Mouse (Mus musculus): ENCODE data around the gene Hacl1.
A peak's percentile ranks its signal among the peaks of the same experiment; 100 is the strongest.

The Hacl1 gene

GRCm38 (mm10) chr14:31662555-31663211 lies 21.6 kb upstream of the Hacl1 start:
- no peak for DNase-seq (ENCODE audit: extremely low read depth, low read depth)

- DNase-seq (ENCODE audit: extremely low read depth, low read depth), result no peak
Measured at GRCm38 (mm10) chr14:31661671-31662554, 20.8 kb upstream of the Hacl1 start.

GRCm38 (mm10) chr14:31660312-31661093 lies 19.4 kb upstream of the Hacl1 start:
- no peak for DNase-seq (ENCODE audit: extremely low read depth, low read depth)

DNA sequence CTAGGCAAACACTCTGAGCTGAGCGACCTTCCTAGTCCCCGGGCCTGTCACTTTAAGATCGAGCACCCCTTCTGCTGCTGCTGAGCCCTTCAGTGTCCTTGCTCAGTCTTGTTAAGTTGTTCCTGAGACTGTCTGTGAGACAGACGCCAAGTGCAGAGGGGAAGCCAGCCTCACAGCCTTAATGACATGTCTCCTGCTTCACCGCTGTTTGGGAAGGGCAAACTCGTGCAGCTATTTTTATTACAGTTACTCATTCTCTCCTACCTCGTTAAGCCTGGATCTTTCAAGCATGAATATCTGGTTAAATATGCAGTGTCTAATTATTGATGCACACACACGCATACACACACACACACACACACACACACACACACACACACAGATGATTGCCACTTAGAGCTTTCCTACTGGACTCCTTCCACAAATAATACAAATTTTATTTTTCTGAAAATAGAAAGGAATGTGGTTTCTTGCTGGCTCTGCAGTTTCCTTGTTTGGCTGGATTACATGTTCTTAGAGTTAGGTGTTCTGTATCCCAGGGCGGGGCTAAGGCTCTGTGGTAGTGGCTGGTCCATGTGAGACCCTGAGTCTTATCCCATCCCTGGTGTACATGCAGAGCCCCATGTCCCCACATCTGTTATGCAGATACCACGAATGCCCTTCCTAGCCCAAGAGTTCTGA lies 18.6 kb upstream of the Hacl1 start:
- no peak for DNase-seq (ENCODE audit: extremely low read depth, low read depth)

DNA sequence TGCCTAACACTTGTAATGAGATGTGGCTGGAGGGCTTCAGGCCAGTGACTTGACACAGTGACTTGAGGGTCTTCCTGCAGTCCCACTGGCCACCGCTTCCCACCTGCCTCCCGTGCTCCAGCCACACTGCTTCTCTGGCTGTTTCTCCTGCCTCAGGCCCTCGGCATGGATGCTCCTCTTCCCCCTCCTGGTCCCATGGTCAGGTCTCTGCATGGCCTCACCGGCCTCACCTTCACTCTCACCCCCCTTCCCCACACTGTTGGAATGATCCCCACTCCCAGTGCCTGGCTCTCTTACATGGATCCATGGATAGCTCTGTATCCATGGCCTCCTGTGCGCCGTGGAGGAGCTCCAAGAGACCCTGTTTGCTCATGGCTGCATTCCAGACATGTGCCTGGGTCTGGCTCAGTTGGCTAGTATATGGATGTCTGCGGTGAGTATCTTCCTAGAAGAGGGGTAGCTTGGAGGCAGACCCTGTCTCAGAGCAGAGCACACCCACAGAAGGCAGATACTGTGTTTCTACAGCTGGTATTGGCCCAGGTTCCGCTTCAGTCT lies 17.1 kb upstream of the Hacl1 start:
- DNase-seq (ENCODE audit: extremely low read depth, low read depth), result no peak

DNA sequence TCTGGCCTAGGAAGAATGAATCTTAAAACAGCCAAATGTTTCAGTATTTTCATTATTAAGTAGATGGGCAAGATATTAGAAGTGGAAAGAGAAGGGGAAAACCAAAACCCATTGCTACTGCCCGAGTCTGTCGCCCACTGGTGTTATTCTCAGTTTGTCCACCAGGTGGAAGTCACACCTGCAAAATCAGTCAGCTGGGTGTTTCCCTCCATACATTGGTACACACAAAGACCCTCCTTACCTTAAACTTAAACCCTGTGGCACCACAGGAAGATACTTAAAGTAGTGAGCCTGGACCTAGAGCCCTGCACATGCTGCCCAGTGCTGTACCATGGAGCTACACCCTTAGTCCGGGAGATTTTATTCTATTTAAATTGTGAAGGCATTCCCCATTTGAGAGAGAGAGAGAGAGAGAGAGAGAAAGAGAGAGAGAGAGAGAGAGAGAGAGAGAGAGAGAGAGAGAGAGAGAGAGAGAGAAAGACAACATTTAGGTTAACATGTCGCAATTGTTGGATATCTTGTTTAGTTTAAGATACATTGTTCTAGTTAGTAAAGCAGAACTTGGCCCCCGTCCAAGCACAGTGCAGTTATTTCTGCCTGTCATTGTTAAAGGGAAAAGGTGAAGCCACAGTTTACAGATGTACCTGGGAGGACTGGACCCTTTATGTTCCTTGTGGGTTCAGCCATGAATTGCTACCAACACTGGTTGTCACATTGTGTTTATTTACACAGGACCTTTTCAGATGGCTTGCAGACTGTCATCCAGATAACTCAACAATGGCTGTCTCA lies 16.0 kb upstream of the Hacl1 start:
- peak; percentile 66 for DNase-seq (ENCODE audit: extremely low read depth, low read depth)

- no peak for DNase-seq (ENCODE audit: extremely low read depth, low read depth)
Measured at GRCm38 (mm10) chr14:31656386-31656785, 15.3 kb upstream of the Hacl1 start.

- no peak for DNase-seq (ENCODE audit: extremely low read depth, low read depth)
Measured at GRCm38 (mm10) chr14:31655406-31655805, 14.3 kb upstream of the Hacl1 start.

DNA sequence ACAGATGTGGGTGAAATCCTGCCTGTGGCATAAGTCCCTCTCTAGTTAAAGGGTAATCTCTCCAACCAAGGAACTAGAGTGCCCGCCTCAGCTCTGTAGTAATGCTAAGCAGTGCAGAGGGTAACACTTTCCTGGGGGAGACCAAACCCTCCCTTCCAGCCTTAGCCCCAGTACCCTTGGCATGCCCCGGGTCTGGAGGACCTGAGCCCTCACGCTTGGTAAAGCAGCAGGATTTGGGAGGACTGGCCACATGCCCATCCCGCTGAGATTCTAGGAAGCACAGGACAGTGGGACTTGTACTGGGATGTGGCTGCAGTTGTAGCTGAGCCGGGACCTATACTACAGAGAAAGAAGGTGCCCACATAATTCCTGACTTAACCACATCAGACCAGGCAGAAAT lies 13.7 kb upstream of the Hacl1 start:
- no peak for DNase-seq (ENCODE audit: extremely low read depth, low read depth)

- DNase-seq (ENCODE audit: extremely low read depth, low read depth), result peak; percentile 95
Measured at GRCm38 (mm10) chr14:31653101-31653875, 12.2 kb upstream of the Hacl1 start.

DNA sequence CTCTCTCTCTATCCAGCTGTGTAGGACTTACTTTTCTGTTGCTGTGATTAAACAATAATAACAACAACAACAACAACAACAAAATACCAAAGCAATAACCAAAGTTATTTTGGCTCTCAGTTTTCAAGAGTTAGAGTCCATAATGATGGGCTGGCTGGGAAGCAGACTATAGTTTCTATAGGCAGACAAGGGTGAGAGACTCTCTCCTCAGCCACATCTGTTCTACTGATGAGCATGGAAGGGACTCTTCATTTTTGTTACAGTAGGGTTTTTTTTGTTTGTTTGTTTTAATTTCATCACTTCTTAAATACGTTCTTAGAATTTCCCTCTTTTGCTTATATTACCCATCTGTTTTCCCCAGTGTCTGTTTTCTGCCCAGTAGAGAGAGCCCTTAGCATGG lies 11.5 kb upstream of the Hacl1 start:
- no peak for DNase-seq (ENCODE audit: extremely low read depth, low read depth)

DNA sequence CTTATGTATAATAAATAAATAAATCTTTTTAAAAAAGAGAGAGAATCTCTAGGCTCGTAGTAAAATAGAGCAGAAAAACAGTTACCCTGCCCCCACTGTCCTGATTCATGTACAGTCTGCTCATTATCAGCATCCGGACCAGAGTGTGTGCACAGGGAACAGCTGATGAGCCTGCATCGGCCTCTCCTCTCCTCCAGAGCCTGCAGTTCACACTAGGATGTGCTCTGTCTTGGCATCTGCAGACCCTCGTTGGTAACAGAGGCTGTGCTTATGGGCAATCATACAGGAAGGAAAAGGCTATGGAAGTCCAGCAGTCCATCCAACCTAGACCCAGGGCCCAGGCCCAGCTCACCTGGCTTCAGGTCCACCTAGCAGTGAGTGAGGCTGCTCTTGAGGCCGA lies 11.0 kb upstream of the Hacl1 start:
- no peak for DNase-seq (ENCODE audit: extremely low read depth, low read depth)

GRCm38 (mm10) chr14:31651206-31651605 lies 10.1 kb upstream of the Hacl1 start:
- DNase-seq (ENCODE audit: extremely low read depth, low read depth), result no peak

DNA sequence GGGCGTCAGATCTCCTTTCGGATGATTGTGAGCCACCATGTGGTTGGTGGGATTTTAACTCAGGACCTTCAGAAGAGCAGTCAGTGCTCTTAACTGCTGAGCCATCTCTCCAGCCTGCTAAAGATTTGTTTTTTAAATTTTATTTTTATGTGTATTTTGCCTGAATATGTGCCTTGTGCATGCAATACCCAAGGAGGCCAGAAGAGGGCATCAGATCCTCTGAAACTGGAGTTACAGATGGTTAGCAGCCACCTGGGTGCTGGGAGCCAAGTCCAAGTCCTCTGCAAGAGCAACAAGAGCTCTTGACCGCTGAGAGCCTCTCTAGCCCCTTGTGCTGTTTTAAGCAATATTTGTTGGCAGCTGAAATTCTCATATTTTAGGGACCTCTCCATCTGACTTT lies 9.3 kb upstream of the Hacl1 start:
- no peak for DNase-seq (ENCODE audit: extremely low read depth, low read depth)

GRCm38 (mm10) chr14:31647991-31648390 lies 6.9 kb upstream of the Hacl1 start:
- DNase-seq (ENCODE audit: extremely low read depth, low read depth), result no peak

DNA sequence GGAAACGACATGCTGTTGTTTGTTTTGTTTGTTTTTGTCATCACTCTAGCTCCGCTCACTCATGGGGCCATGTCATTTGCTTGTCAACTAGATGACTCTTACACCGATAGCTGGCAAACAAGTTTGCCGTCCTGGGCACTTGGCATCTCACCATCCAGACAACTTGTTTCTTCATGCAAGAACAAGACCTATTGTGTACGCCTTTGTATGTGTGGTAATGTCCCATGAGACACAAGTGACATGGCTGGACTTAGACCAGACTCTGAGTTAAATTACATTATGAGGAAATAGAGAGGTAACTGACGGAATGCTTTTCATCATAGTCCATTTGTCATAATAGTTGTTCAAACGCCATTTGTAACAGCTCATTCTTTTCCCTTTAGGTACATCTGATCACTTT lies 4.8 kb upstream of the Hacl1 start:
- no peak for DNase-seq (ENCODE audit: extremely low read depth, low read depth)

DNA sequence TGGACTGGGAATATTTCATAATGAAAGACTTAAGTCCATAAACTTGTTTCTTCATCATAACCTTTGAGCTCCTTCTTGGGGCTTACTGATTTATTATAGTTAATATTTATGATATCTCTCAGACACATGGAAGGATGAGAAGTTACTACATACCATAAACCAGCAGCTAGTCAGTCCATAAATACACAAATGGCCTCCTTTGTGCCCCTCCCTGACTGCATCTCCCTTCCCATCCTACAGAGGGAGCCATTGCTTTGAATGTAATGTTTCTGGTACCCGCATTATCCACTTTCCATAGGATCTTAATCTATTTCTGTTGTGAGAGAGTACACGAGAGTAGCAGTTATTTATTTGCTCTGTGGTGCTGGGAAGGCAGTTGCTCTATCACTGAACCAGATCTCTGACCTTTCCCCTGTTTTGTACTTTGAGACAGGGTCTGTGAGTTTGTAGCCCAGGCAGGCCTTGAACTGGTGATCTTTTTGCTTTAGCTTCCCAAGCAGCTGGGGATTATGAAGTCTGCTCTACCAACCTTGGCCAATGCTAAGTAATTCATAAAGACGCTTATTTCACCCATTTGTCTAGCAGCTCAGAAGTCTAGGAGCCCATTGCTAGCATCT lies 4.0 kb upstream of the Hacl1 start:
- peak; percentile 54 for DNase-seq (ENCODE audit: extremely low read depth, low read depth)

DNA sequence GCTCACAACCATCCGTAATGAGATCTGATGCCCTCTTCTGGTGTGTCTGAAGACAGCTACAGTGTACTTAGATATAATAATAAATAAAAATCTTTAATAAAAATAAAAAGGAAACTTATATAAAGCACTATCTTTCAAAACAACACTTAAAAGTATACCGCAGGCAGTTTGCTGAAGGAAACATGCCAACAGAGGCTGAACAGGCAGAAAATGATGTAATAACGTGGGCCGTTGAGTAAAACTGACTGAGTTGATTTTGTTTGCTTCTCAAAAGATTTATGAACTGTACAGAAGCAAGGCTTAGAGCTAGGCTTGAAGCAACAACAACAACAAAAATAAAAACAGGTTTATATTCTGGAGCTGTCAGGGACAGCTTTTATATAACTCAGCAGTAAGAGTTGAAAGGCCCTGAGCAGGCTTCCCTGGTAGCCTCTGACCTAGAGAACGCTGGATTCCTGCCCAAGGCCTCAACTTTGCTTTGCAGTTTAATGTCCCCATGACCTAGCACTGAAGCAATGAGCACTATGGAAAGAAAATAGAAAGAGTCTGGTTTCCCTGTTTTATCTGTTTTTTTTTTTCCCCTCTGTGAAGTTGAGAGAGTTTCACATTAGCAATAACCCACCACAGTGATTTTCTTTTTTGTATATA lies 3.2 kb upstream of the Hacl1 start:
- DNase-seq (ENCODE audit: extremely low read depth, low read depth), result no peak
